In the genomic region with DNA sequence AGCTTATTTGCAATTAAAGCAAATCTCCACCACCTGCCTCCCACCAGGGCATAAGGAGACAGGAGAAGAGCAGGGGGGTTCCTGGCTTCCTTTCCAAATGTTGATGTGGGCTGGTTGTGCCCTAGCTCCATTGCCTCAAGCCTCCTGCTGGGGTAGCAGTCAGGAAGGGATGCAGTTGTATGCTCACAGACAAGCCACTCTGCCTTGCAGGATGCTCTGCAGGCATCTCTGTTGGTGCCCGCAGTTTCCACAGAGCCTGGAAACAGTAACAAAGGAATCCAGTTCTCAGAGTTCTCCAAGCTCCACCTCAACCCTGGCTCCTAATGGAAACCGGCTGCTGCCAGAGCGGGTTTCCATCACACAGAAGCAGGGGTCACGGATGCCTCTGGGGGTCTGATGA, we compare ENCODE assay signal across 10 mouse cellular contexts. TPM values are rescaled to one million over a fixed set of nuclear protein-coding genes. Genes with fewer than 3 reads are reported as not detected.
DNase-seq lines count a peak whose midpoint lies in the region; ATAC-seq lines count a peak whose summit lies in the region.
"Had no signal": no experiment of that assay in that cellular context is flagged by ENCODE, and none has a peak within 500 bp of the region (broad histone marks: within the 10 kb centered on the region; RNA-seq: fewer than 3 reads in every experiment).

No protein-coding gene starts in this region.

- WGBS in embryonic facial prominence, embryonic 10.5 days: 13% methylated on average over 4 of the region's 4 CpGs
- 5% methylated on average over 4 of the region's 4 CpGs for WGBS in forebrain, embryonic 12.5 days
- 8% methylated on average over 4 of the region's 4 CpGs for WGBS in limb, embryonic 10.5 days
- 14% methylated on average over 4 of the region's 4 CpGs for WGBS in neural tube, embryonic 11.5 days

- H3K4me2 ChIP-seq in forebrain, embryonic 12.5 days: peak overlapping the region; percentile 10; the same call in 1 of the 2 replicates
- H3K4me2 ChIP-seq in neural tube, embryonic 11.5 days (ENCODE audit: low read depth): no peak overlapping the region
- H3K4me2 ChIP-seq: liver, embryonic 15.5 days had no signal

- peaks cover 34% of the 10 kb centered on the region for H3K4me1 ChIP-seq in embryonic facial prominence, embryonic 10.5 days
- peaks cover 18% of the 10 kb centered on the region for H3K4me1 ChIP-seq in forebrain, embryonic 12.5 days
- H3K4me1 ChIP-seq in limb, embryonic 10.5 days: peaks cover 39% of the 10 kb centered on the region
- peaks cover 8% of the 10 kb centered on the region for H3K4me1 ChIP-seq in neural tube, embryonic 11.5 days (ENCODE audit: control insufficient read depth, insufficient read depth, low read length)
- H3K4me1 ChIP-seq: liver, embryonic 15.5 days had no signal

- ATAC-seq in forebrain, embryonic 12.5 days (ENCODE audit: low FRiP score): peak; percentile 58; the same call in 1 of the 2 replicates
- no peak for ATAC-seq in neural tube, embryonic 11.5 days (ENCODE audit: insufficient read depth, low FRiP score, low TSS enrichment)

- peaks cover 3% of the 10 kb centered on the region; the same call in 1 of the 2 replicates for H3K36me3 ChIP-seq in embryonic facial prominence, embryonic 10.5 days (replicated peaks)
- no peaks in the 10 kb centered on the region for H3K36me3 ChIP-seq in forebrain, embryonic 12.5 days (replicated peaks)
- peaks cover 57% of the 10 kb centered on the region for H3K36me3 ChIP-seq in limb, embryonic 10.5 days
- H3K36me3 ChIP-seq in neural tube, embryonic 11.5 days (ENCODE audit: control insufficient read depth, insufficient read depth, low read length): no peaks in the 10 kb centered on the region
- H3K36me3 ChIP-seq: liver, embryonic 15.5 days had no signal

- H3K9ac ChIP-seq in forebrain, embryonic 12.5 days: no peak overlapping the region
- no peak overlapping the region for H3K9ac ChIP-seq in neural tube, embryonic 11.5 days (ENCODE audit: low read length)
- H3K9ac ChIP-seq: liver, embryonic 15.5 days had no signal

- H3K9me3 ChIP-seq in embryonic facial prominence, embryonic 10.5 days: no peaks in the 10 kb centered on the region
- H3K9me3 ChIP-seq in forebrain, embryonic 12.5 days: no peaks in the 10 kb centered on the region
- no peaks in the 10 kb centered on the region for H3K9me3 ChIP-seq in limb, embryonic 10.5 days (replicated peaks)
- H3K9me3 ChIP-seq in neural tube, embryonic 11.5 days (ENCODE audit: control insufficient read depth, low read length): no peaks in the 10 kb centered on the region
- H3K9me3 ChIP-seq: liver, embryonic 15.5 days had no signal

- H3K4me3 ChIP-seq in embryonic facial prominence, embryonic 10.5 days: peak overlapping the region; percentile 12; the same call in 1 of the 2 replicates
- no peak overlapping the region for H3K4me3 ChIP-seq in forebrain, embryonic 12.5 days (replicated peaks)
- no peak overlapping the region for H3K4me3 ChIP-seq in limb, embryonic 10.5 days
- no peak overlapping the region for H3K4me3 ChIP-seq in neural tube, embryonic 11.5 days (ENCODE audit: low read depth, low read length)
- H3K4me3 ChIP-seq: liver, embryonic 15.5 days had no signal

- DNase-seq in embryonic facial prominence, embryonic 10.5 days (ENCODE audit: low spot score): peak; percentile 89
- peak; percentile 85 for DNase-seq in limb, embryonic 10.5 days (ENCODE audit: low spot score)
- peak; percentile 72 for DNase-seq in neural tube, embryonic 11.5 days (ENCODE audit: low spot score)
- no peak for DNase-seq in heart, adult 11 months
- DNase-seq in adrenal gland, postnatal 10 days: no peak
- no peak for DNase-seq in lung, postnatal 25 days (ENCODE audit: low spot score)
- DNase-seq: heart, postnatal 4 days; thymus, postnatal 25 days had no signal

- H3K27me3 ChIP-seq in embryonic facial prominence, embryonic 10.5 days (replicated peaks; ENCODE audit: low read depth, poor library complexity, severe bottlenecking): no peaks in the 10 kb centered on the region
- H3K27me3 ChIP-seq in forebrain, embryonic 12.5 days: no peaks in the 10 kb centered on the region
- H3K27me3 ChIP-seq in limb, embryonic 10.5 days (ENCODE audit: low read depth, poor library complexity, severe bottlenecking): no peaks in the 10 kb centered on the region
- H3K27me3 ChIP-seq in neural tube, embryonic 11.5 days (ENCODE audit: control insufficient read depth, insufficient read depth, low read length): no peaks in the 10 kb centered on the region
- H3K27me3 ChIP-seq: liver, embryonic 15.5 days had no signal

- H3K27ac ChIP-seq in embryonic facial prominence, embryonic 10.5 days (replicated peaks): peak overlapping the region; percentile 90
- peak overlapping the region; percentile 80 for H3K27ac ChIP-seq in forebrain, embryonic 12.5 days
- peak overlapping the region; percentile 90 for H3K27ac ChIP-seq in limb, embryonic 10.5 days
- peak overlapping the region; percentile 55 for H3K27ac ChIP-seq in neural tube, embryonic 11.5 days (ENCODE audit: low read depth, low read length)
- H3K27ac ChIP-seq: liver, embryonic 15.5 days had no signal

RNA-seq across cellular contexts. Expression of a gene that starts 58.0 kb away (rescaled TPM):
- 8.7 and 9.7 TPM in 2 replicates for polyA plus RNA-seq in embryonic facial prominence, embryonic 10.5 days (2016; fragmentation: Nextera tagmentation; extraction: Ambion mirVana)
- 15.1 and 25.7 TPM in 2 replicates for polyA plus RNA-seq in forebrain, embryonic 12.5 days (2016; fragmentation: Nextera tagmentation; extraction: Ambion mirVana)
- polyA plus RNA-seq in limb, embryonic 10.5 days (2016; fragmentation: Nextera tagmentation; extraction: Ambion mirVana): 33.9 and 38.8 TPM in 2 replicates
- 33.3 and 34.6 TPM in 2 replicates for polyA plus RNA-seq in neural tube, embryonic 11.5 days (2014; fragmentation: Nextera tagmentation; extraction: Ambion mirVana)
- 1 to 10 TPM; 7.0 to 9.8 TPM for total RNA-seq in adrenal gland, postnatal 10 days (2021)

Comparison
In these comparisons a context has a peak if more than half of its experiments do, and no peak if none do; other contexts are left out.
1. DNase-seq: peak in embryonic facial prominence, embryonic 10.5 days (single experiment), limb, embryonic 10.5 days (single experiment) and neural tube, embryonic 11.5 days (single experiment); none in heart, adult 11 months (single experiment), adrenal gland, postnatal 10 days (single experiment) and lung, postnatal 25 days (single experiment).
2. Peak in every context shown above with its lines, with median percentiles within 50 percentile points of each other: H3K27ac ChIP-seq.